Mouse (Mus musculus): ENCODE measurements at regions not wholly inside any gene's neighbourhood (a gene's known extent, or its start where the extent isn't known, plus 50 kb on each side); places are given as distances from the start of the nearest gene placed in this dataset.

GRCm38 (mm10) chr19:14786868-14787267, 189.0 kb upstream of the Tle4 start:
- TF ChIP-seq CTCF (IDR thresholded peaks at IDR 0.05; ENCODE audit: low read depth) (no peak), EP300 (optimal IDR thresholded peaks at IDR 0.05) (no peak)

Measured in stomach, postnatal 0 days (tissue).